Mouse (Mus musculus): Measurements from ENCODE around the gene Disp3. TPM values are rescaled to one million over a fixed set of nuclear protein-coding genes. Genes with fewer than 3 reads are reported as not detected.

Gene Disp3
- polyA plus RNA-seq, 1 experiment from 2014 or later, result 0.16 TPM

DNA sequence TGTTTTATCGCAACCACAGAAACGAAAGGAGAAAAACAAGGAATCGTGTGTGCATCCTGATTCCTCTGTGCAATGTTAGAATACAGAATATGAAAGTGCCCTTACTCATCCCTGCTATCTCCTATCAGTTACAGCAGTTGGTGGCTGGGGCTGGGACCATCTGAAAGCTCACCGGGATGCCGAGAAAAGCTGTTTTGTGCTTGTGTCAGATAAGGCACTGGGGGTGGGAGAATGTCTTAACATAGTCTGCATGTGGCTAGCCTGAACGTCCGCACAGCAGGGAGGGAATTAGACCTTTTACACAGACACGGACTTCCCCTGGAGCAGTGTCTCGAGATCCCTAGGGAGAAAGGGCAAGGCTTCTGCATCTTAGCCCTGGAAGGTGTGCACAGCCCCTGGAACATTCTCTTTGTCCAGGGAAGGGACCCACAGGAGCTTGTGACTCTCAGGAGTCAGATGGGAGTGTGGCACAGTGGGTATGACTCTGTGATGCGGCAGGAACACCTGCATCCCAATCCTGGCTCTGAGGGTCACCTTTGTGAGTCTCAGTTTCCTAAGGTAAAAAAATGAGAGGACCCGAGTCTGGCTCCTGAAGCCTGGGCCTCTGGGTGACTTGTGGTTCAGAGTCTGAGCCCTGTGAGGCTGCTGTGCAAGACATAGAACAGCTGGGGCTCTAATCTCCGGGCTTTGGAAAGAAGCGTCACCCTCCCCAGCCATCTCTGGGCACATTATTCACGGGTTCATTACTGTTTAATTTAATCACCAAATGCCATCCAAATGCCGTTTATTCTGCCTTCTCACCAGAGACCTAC lies 83.5 kb downstream of the Disp3 start:
- 63% methylated on average over 15 of the region's 15 CpGs for WGBS
- H3K9ac ChIP-seq (replicated peaks; ENCODE audit: low read length), result no peak overlapping the region
- no peaks in the 10 kb centered on the region for H3K9me3 ChIP-seq (ENCODE audit: low read length)
- no peak for ATAC-seq (ENCODE audit: low FRiP score, low TSS enrichment)
- H3K4me3 ChIP-seq (ENCODE audit: low read length), result no peak overlapping the region
- H3K4me1 ChIP-seq (ENCODE audit: insufficient read depth, low read length), result no peaks in the 10 kb centered on the region
- no peak overlapping the region for H3K27ac ChIP-seq (ENCODE audit: low read length)
- no peak overlapping the region for H3K4me2 ChIP-seq (replicated peaks; ENCODE audit: low read depth, low read length)
- no peaks in the 10 kb centered on the region for H3K36me3 ChIP-seq (ENCODE audit: insufficient read depth, low read length)
- H3K27me3 ChIP-seq (ENCODE audit: insufficient read depth, low read length), result no peaks in the 10 kb centered on the region

GRCm38 (mm10) chr4:148203557-148203956 lies 84.2 kb downstream of the Disp3 start:
- Histone ChIP-seq H3K9ac (replicated peaks; ENCODE audit: low read length) (no peak overlapping the region), H3K27ac (ENCODE audit: low read length) (no peak overlapping the region), H3K27me3 (ENCODE audit: insufficient read depth, low read length) (no peaks in the 10 kb centered on the region), H3K9me3 (ENCODE audit: low read length) (no peaks in the 10 kb centered on the region), H3K4me1 (ENCODE audit: insufficient read depth, low read length) (no peaks in the 10 kb centered on the region), H3K4me2 (replicated peaks; ENCODE audit: low read depth, low read length) (no peak overlapping the region), H3K4me3 (ENCODE audit: low read length) (no peak overlapping the region), H3K36me3 (ENCODE audit: insufficient read depth, low read length) (no peaks in the 10 kb centered on the region)
- 95% methylated on average over 2 of the region's 2 CpGs for WGBS
- no peak for ATAC-seq (ENCODE audit: low FRiP score, low TSS enrichment)

- Histone ChIP-seq H3K4me2 (replicated peaks; ENCODE audit: low read depth, low read length) (no peak overlapping the region), H3K9ac (replicated peaks; ENCODE audit: low read length) (no peak overlapping the region), H3K9me3 (ENCODE audit: low read length) (no peaks in the 10 kb centered on the region), H3K4me3 (ENCODE audit: low read length) (no peak overlapping the region), H3K27me3 (ENCODE audit: insufficient read depth, low read length) (no peaks in the 10 kb centered on the region), H3K4me1 (ENCODE audit: insufficient read depth, low read length) (no peaks in the 10 kb centered on the region), H3K36me3 (ENCODE audit: insufficient read depth, low read length) (no peaks in the 10 kb centered on the region), H3K27ac (ENCODE audit: low read length) (no peak overlapping the region)
- WGBS, result 24% methylated on average over 10 of the region's 10 CpGs
- no peak for ATAC-seq (ENCODE audit: low FRiP score, low TSS enrichment)
Observed at GRCm38 (mm10) chr4:148198721-148199120, 89.0 kb downstream of the Disp3 start.

- no peak for ATAC-seq (ENCODE audit: low FRiP score, low TSS enrichment)
- H3K4me2 ChIP-seq (replicated peaks; ENCODE audit: low read depth, low read length), result no peak overlapping the region
- H3K27ac ChIP-seq (ENCODE audit: low read length), result no peak overlapping the region
- 0 out of 2 replicates have a peak, but pooled peaks cover 4% of the 10 kb centered on the region for H3K4me1 ChIP-seq (ENCODE audit: insufficient read depth, low read length)
- no peak overlapping the region for H3K4me3 ChIP-seq (ENCODE audit: low read length)
- no peaks in the 10 kb centered on the region for H3K36me3 ChIP-seq (ENCODE audit: insufficient read depth, low read length)
- H3K9ac ChIP-seq (replicated peaks; ENCODE audit: low read length), result no peak overlapping the region
- H3K9me3 ChIP-seq (ENCODE audit: low read length), result no peaks in the 10 kb centered on the region
- H3K27me3 ChIP-seq (ENCODE audit: insufficient read depth, low read length), result no peaks in the 10 kb centered on the region
Observed at GRCm38 (mm10) chr4:148194400-148194799, 93.4 kb downstream of the Disp3 start.

DNA sequence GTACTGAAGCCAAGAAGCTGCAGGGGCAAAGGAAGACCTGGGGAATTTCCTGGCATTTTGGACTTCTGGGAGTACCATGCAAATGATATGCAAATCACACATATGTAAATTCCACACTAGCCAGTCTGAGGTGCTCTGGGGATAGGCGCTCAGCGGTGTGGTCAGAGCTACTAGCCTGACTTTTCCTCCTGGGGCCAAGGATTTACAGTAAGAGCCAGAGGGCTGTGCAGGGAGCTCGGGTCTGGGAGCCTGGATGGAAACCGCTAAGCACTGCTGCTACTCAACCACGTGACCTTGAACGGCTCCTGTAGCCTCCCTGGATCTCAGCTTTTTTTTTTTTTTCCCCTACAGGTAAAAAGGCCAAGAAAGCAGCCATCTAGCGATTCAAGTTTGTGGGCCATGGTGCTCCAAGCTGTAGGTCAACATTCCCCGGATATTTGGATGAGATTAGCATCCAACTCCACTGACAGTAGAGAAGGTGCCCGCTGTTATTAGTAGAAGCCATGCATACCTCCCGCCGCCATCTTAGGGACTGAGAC lies 95.0 kb downstream of the Disp3 start:
- Histone ChIP-seq H3K9ac (replicated peaks; ENCODE audit: low read length) (no peak overlapping the region), H3K36me3 (ENCODE audit: insufficient read depth, low read length) (no peaks in the 10 kb centered on the region), H3K27me3 (ENCODE audit: insufficient read depth, low read length) (no peaks in the 10 kb centered on the region), H3K4me1 (ENCODE audit: insufficient read depth, low read length) (0 out of 2 replicates have a peak, but pooled peaks cover 4% of the 10 kb centered on the region), H3K9me3 (ENCODE audit: low read length) (no peaks in the 10 kb centered on the region), H3K4me3 (ENCODE audit: low read length) (no peak overlapping the region), H3K27ac (ENCODE audit: low read length) (no peak overlapping the region), H3K4me2 (replicated peaks; ENCODE audit: low read depth, low read length) (no peak overlapping the region)
- ATAC-seq (ENCODE audit: low FRiP score, low TSS enrichment), result no peak
- 31% methylated on average over 11 of the region's 11 CpGs for WGBS

Other genes with a start within 250 kb of the Disp3 start
- gene Clcn6, start 249.1 kb downstream of the Disp3 start, polyA plus RNA-seq (2015; fragmentation: Nextera tagmentation; extraction: Ambion mirVana), result 6.4 and 6.8 TPM in 2 replicates
- gene Mthfr, start 248.9 kb downstream of the Disp3 start, polyA plus RNA-seq (2015; fragmentation: Nextera tagmentation; extraction: Ambion mirVana), result 26.5 and 28.1 TPM in 2 replicates
- 28.1 and 31.5 TPM in 2 replicates for gene Agtrap, start 199.9 kb downstream of the Disp3 start, polyA plus RNA-seq (2015; fragmentation: Nextera tagmentation; extraction: Ambion mirVana)
- 70.3 and 74.8 TPM in 2 replicates for gene Mad2l2, start 157.6 kb downstream of the Disp3 start, polyA plus RNA-seq (2015; fragmentation: Nextera tagmentation; extraction: Ambion mirVana)
- gene Draxin, start 157.3 kb downstream of the Disp3 start, polyA plus RNA-seq (2015; fragmentation: Nextera tagmentation; extraction: Ambion mirVana), result 0.28 and 0.29 TPM in 2 replicates
- 22.0 and 22.2 TPM in 2 replicates for gene Fbxo6, start 135.8 kb downstream of the Disp3 start, polyA plus RNA-seq (2015; fragmentation: Nextera tagmentation; extraction: Ambion mirVana)
- gene Fbxo44, start 127.5 kb downstream of the Disp3 start, polyA plus RNA-seq (2015; fragmentation: Nextera tagmentation; extraction: Ambion mirVana), result 19.8 and 20.6 TPM in 2 replicates
- 1.8 and 2.3 TPM in 2 replicates for gene Fbxo2, start 127.3 kb downstream of the Disp3 start, polyA plus RNA-seq (2015; fragmentation: Nextera tagmentation; extraction: Ambion mirVana)
- 32.7 and 33.1 TPM in 2 replicates for gene Ubiad1, start 156.8 kb upstream of the Disp3 start, polyA plus RNA-seq (2015; fragmentation: Nextera tagmentation; extraction: Ambion mirVana)
- gene Mtor, start 160.6 kb upstream of the Disp3 start, polyA plus RNA-seq (2015; fragmentation: Nextera tagmentation; extraction: Ambion mirVana), result 16.3 and 18.8 TPM in 2 replicates
- gene Angptl7, start 212.5 kb upstream of the Disp3 start, polyA plus RNA-seq (2015; fragmentation: Nextera tagmentation; extraction: Ambion mirVana), result 1.8 and 2.0 TPM in 2 replicates